Mouse (Mus musculus) limb, embryonic 12.5 days (tissue): ENCODE data around the gene Foxp2. TPM values are rescaled to one million over a fixed set of nuclear protein-coding genes. Genes with fewer than 3 reads are reported as not detected.

Experiments
- ATAC-seq: fragments of 200-750 bp; cut with Nextera tagmentation; 2 replicates; pipeline ENCODE4 v1.8.0; 2017; ENCODE audit warnings: low read depth, moderate TSS enrichment; ENCODE audit not compliant: insufficient number of reproducible peaks, insufficient read depth, low FRiP score, low TSS enrichment
- H3K27ac ChIP-seq: fragments of 300-500 bp; sonication (generic); 2 replicates; pipeline ENCODE4 v1.5.1; 2016; ENCODE audit warnings: mild to moderate bottlenecking, moderate library complexity
- H3K27me3 ChIP-seq: fragments of 300-500 bp; sonication (generic); 2 replicates; pipeline ENCODE4 v1.6.1; 2016; ENCODE audit warnings: mild to moderate bottlenecking, moderate library complexity
- H3K36me3 ChIP-seq: fragments of 300-500 bp; sonication (generic); 2 replicates; pipeline ENCODE4 v1.6.1; 2016; ENCODE audit warnings: mild to moderate bottlenecking, moderate library complexity
- H3K4me1 ChIP-seq: fragments of 300-500 bp; sonication (generic); replicated peaks from 2 replicates; pipeline ENCODE4 v1.6.1; 2016
- H3K4me2 ChIP-seq: fragments of 300-500 bp; sonication (generic); 2 replicates; pipeline ENCODE4 v1.6.1; 2016; ENCODE audit warnings: mild to moderate bottlenecking, moderate library complexity
- H3K4me3 ChIP-seq: fragments of 300-500 bp; sonication (generic); replicated peaks from 2 replicates; pipeline ENCODE4 v1.5.1; 2016; ENCODE audit warnings: mild to moderate bottlenecking
- H3K9ac ChIP-seq: fragments of 300-500 bp; sonication (generic); replicated peaks from 2 replicates; pipeline ENCODE4 v1.6.1; 2016; ENCODE audit warnings: mild to moderate bottlenecking, moderate library complexity
- H3K9me3 ChIP-seq: fragments of 300-500 bp; sonication (generic); 2 replicates; pipeline ENCODE4 v1.6.1; 2016; ENCODE audit warnings: mild to moderate bottlenecking, moderate library complexity
- WGBS: fragments of 180-500 bp; shearing (Covaris S2); methylation state at CpG from one replicate; pipeline ENCODE4 v1.1.7; 2016; 5-methylcytosine and 5-hydroxymethylcytosine counted together
- polyA plus RNA-seq: library from polyadenylated mRNA; unstranded; fragments of >200 nt; fragmentation: Nextera tagmentation; extraction: Ambion mirVana; gene quantifications from 2 replicates; pipeline ENCODE4 v1.2.1, GENCODE M21; 2016

Gene Foxp2
- polyA plus RNA-seq, 1 experiment from 2014 or later: 26.8 TPM

DNA sequence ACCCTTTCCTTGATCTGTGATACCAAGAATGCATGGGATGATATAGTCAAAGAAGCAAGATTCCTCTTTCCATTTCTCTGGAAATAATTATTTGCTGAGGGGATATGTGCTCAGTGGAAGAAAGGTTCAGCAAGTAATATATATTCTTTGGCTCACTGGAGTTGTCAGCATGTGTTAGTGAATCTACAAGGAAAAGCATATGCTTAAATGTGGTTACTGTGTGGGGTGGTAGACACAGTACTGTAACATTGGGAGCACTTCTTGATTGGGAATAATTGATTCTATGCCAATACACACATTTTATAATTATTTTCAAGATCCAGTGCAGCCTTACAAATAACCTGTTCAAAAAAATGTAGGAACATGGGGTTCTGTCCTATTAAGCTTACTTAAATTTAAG is 21.6 kb downstream of the Foxp2 start:
- Histone ChIP-seq H3K4me1 (no peaks in the 10 kb centered on the region), H3K9me3 (no peaks in the 10 kb centered on the region), H3K27me3 (no peaks in the 10 kb centered on the region), H3K9ac (no peak overlapping the region), H3K4me2 (no peak overlapping the region), H3K4me3 (no peak overlapping the region), H3K36me3 (no peaks in the 10 kb centered on the region), H3K27ac (no peak overlapping the region)
- ATAC-seq: no peak

DNA sequence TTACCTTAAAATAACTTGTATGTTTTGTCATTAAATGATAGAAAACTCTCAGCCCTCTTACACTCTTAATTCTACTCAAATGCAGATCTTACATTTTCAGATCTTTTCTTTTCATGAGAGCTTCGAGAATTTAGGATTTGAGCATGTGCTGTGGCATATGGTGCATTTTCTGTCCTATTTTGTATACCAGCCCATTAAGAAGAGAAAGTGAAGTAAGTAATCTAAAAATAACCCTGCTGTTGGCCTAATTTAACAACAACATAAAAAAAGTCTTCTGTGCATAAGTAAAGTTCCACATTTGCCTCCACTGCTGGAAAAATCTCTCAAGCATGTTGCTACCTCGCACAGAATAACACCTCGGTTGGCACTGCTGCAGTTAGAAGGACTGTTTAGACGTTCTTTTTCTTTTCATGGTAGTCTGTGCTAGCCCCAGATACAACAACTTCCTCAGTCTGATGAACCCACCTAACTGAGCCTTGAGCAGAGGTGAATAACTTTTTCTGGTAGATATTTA is 23.9 kb downstream of the Foxp2 start:
- Histone ChIP-seq H3K4me3 (no peak overlapping the region), H3K4me2 (no peak overlapping the region), H3K9me3 (no peaks in the 10 kb centered on the region), H3K36me3 (no peaks in the 10 kb centered on the region), H3K27ac (no peak overlapping the region), H3K9ac (no peak overlapping the region), H3K4me1 (no peaks in the 10 kb centered on the region), H3K27me3 (no peaks in the 10 kb centered on the region)
- ATAC-seq: no peak
- WGBS: 82% methylated on average over 4 of the region's 4 CpGs

DNA sequence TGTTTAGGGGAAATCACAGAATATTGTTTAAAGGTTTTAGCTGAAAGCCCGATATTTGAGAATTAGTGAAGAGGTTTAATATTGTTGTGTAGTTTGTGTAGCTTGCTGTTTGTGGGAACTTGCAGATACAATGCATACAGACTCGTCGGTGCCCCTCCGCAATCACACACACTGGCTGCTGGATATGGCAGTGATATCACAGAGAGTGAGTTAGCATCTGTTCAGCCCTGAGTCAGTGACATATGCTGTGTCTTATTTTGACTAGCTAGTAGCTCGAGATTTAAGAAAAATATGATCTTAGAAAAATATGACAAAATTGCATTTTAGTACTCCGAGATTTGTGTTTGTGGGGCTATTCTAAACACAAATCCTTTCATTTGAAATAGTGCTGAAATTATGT is 49.9 kb downstream of the Foxp2 start:
- H3K27me3 ChIP-seq: no peaks in the 10 kb centered on the region

GRCm38 (mm10) chr6:14952731-14953130 is 51.6 kb downstream of the Foxp2 start:
- 67% methylated on average over 4 of the region's 4 CpGs for WGBS
- ATAC-seq: no peak
- Histone ChIP-seq H3K36me3 (peaks cover 6% of the 10 kb centered on the region; the same call in 1 of the 2 replicates), H3K27me3 (no peaks in the 10 kb centered on the region), H3K4me1 (no peaks in the 10 kb centered on the region), H3K27ac (no peak overlapping the region), H3K4me2 (no peak overlapping the region), H3K9ac (no peak overlapping the region), H3K4me3 (no peak overlapping the region), H3K9me3 (no peaks in the 10 kb centered on the region)

More for the DNA sequence above, 49.9 kb downstream of the Foxp2 start:
- Histone ChIP-seq H3K36me3 (peaks cover 6% of the 10 kb centered on the region; the same call in 1 of the 2 replicates), H3K4me3 (no peak overlapping the region), H3K4me1 (no peaks in the 10 kb centered on the region), H3K9me3 (no peaks in the 10 kb centered on the region), H3K27ac (no peak overlapping the region), H3K4me2 (no peak overlapping the region), H3K9ac (no peak overlapping the region)
- WGBS: 84% methylated on average over 6 of the region's 6 CpGs
- no peak for ATAC-seq

DNA sequence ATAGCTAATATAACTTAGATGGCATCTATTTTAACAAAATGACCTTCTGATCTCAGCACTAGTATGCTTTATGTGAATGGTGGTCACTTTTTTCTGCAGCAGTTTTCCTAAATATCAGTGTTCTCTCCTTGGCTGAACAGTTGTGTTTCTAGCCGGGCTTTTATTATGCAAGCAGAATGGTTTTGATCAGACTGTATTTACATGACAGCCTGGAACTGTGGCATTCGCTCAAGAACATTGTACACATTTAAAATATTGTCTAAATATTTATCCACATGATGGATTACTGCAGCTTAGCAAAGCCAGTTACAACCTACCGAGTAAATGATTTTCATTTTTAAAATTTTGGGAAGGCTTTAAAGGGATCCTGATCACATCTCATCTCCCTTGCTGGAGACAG is 75.9 kb downstream of the Foxp2 start:
- H3K27ac ChIP-seq: no peak overlapping the region
- WGBS: 73% methylated on average over 3 of the region's 3 CpGs
- H3K4me3 ChIP-seq: no peak overlapping the region
- H3K9ac ChIP-seq: no peak overlapping the region
- no peak overlapping the region for H3K4me2 ChIP-seq
- no peaks in the 10 kb centered on the region for H3K27me3 ChIP-seq
- no peak for ATAC-seq
- no peaks in the 10 kb centered on the region for H3K4me1 ChIP-seq
- H3K9me3 ChIP-seq: no peaks in the 10 kb centered on the region
- no peaks in the 10 kb centered on the region for H3K36me3 ChIP-seq

GRCm38 (mm10) chr6:14978201-14978600 is 77.1 kb downstream of the Foxp2 start:
- WGBS: 95% methylated on average over 5 of the region's 5 CpGs
- H3K4me2 ChIP-seq: no peak overlapping the region
- H3K36me3 ChIP-seq: no peaks in the 10 kb centered on the region
- H3K27ac ChIP-seq: no peak overlapping the region
- H3K9me3 ChIP-seq: no peaks in the 10 kb centered on the region
- no peak for ATAC-seq
- no peaks in the 10 kb centered on the region for H3K4me1 ChIP-seq
- no peak overlapping the region for H3K9ac ChIP-seq
- H3K27me3 ChIP-seq: no peaks in the 10 kb centered on the region
- H3K4me3 ChIP-seq: no peak overlapping the region

- no peak overlapping the region for H3K4me3 ChIP-seq
- no peaks in the 10 kb centered on the region for H3K27me3 ChIP-seq
- WGBS: 93% methylated on average over 1 of the region's 1 CpGs
- H3K4me1 ChIP-seq: no peaks in the 10 kb centered on the region
- ATAC-seq: no peak
- H3K27ac ChIP-seq: no peak overlapping the region
- no peak overlapping the region for H3K4me2 ChIP-seq
- H3K9ac ChIP-seq: no peak overlapping the region
- no peaks in the 10 kb centered on the region for H3K36me3 ChIP-seq
- H3K9me3 ChIP-seq: no peaks in the 10 kb centered on the region
Measured at GRCm38 (mm10) chr6:15008113-15008512, 107.0 kb downstream of the Foxp2 start.

- WGBS: 87% methylated on average over 3 of the region's 3 CpGs
- Histone ChIP-seq H3K36me3 (no peaks in the 10 kb centered on the region), H3K27ac (no peak overlapping the region), H3K27me3 (no peaks in the 10 kb centered on the region), H3K9ac (no peak overlapping the region), H3K4me2 (no peak overlapping the region), H3K4me1 (no peaks in the 10 kb centered on the region), H3K9me3 (no peaks in the 10 kb centered on the region), H3K4me3 (no peak overlapping the region)
- ATAC-seq: no peak
Measured at GRCm38 (mm10) chr6:15028488-15028887, 127.3 kb downstream of the Foxp2 start.

GRCm38 (mm10) chr6:15029446-15030125 is 128.4 kb downstream of the Foxp2 start:
- WGBS: 78% methylated on average over 7 of the region's 7 CpGs
- Histone ChIP-seq H3K4me1 (no peaks in the 10 kb centered on the region), H3K36me3 (no peaks in the 10 kb centered on the region), H3K4me3 (no peak overlapping the region), H3K27ac (no peak overlapping the region), H3K4me2 (no peak overlapping the region), H3K9ac (no peak overlapping the region), H3K9me3 (no peaks in the 10 kb centered on the region), H3K27me3 (no peaks in the 10 kb centered on the region)
- no peak for ATAC-seq

DNA sequence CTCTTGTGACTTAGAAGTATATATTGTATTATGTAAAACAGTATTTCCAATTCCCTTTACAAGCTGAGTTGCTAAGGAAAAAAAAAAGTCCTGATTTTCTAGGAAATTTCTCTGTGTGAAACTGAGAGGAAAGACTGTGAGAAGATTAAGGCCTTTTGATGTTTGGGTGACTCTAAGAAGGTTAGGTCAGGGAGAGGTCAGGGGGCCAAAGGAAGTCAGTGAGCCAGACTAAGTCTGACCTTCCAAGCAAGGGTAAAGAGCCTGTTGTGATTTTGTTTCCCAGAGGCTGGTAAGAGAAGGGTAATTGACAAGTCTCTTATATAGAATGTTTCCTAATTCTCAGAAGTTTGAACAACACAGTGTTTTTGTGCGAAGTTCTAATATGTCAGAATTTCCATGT is 162.1 kb downstream of the Foxp2 start:
- WGBS: 53% methylated on average over 1 of the region's 1 CpGs
- H3K27ac ChIP-seq: no peak overlapping the region
- no peak overlapping the region for H3K9ac ChIP-seq
- no peak overlapping the region for H3K4me3 ChIP-seq
- no peaks in the 10 kb centered on the region for H3K4me1 ChIP-seq
- no peaks in the 10 kb centered on the region for H3K27me3 ChIP-seq
- no peaks in the 10 kb centered on the region for H3K9me3 ChIP-seq
- H3K36me3 ChIP-seq: no peaks in the 10 kb centered on the region
- H3K4me2 ChIP-seq: no peak overlapping the region
- ATAC-seq: no peak

GRCm38 (mm10) chr6:15101548-15101947 is 200.4 kb downstream of the Foxp2 start:
- Histone ChIP-seq H3K9ac (no peak overlapping the region), H3K4me1 (no peaks in the 10 kb centered on the region), H3K4me2 (no peak overlapping the region), H3K27ac (no peak overlapping the region), H3K27me3 (no peaks in the 10 kb centered on the region), H3K36me3 (no peaks in the 10 kb centered on the region), H3K4me3 (no peak overlapping the region), H3K9me3 (no peaks in the 10 kb centered on the region)
- WGBS: 76% methylated on average over 1 of the region's 1 CpGs
- no peak for ATAC-seq

GRCm38 (mm10) chr6:15120916-15121315 is 219.8 kb downstream of the Foxp2 start:
- 75% methylated on average over 5 of the region's 5 CpGs for WGBS
- Histone ChIP-seq H3K4me3 (no peak overlapping the region), H3K27me3 (no peaks in the 10 kb centered on the region), H3K4me1 (no peaks in the 10 kb centered on the region), H3K27ac (no peak overlapping the region), H3K4me2 (no peak overlapping the region), H3K9ac (no peak overlapping the region), H3K36me3 (no peaks in the 10 kb centered on the region), H3K9me3 (no peaks in the 10 kb centered on the region)
- ATAC-seq: no peak
